Mouse (Mus musculus) megakaryocyte-erythroid progenitor cell, adult 5-6 weeks (primary cell): Measurements from ENCODE around the gene Fgd2. TPM values are rescaled to one million over a fixed set of nuclear protein-coding genes. Genes with fewer than 3 reads are reported as not detected.
A peak's percentile ranks its signal among the peaks of the same experiment; 100 is the strongest.

Source experiments
- ATAC-seq: replicated peaks from 2 replicates; pipeline ENCODE4 v1.8.0; 2016; ENCODE audit warnings: mild to moderate bottlenecking, inconsistent platforms; ENCODE audit not compliant: severe bottlenecking, poor library complexity, low FRiP score, low TSS enrichment
- total RNA-seq, 2 experiments: library from RNA; stranded (forward) in 1 of 2; stranded (reverse) in 1 of 2; fragments of 200-1000, 215-1000 nt in 1 of 2; fragments of >200 nt in 1 of 2; fragmentation: Nextera tagmentation in 1 of 2; gene quantifications; 2 replicates each; pipeline ENCODE4 v1.2.3; 2014 to 2017

Fgd2 gene
- total RNA-seq, 2 experiments from 2014 or later: 2.7 to 3.4 TPM

DNA sequence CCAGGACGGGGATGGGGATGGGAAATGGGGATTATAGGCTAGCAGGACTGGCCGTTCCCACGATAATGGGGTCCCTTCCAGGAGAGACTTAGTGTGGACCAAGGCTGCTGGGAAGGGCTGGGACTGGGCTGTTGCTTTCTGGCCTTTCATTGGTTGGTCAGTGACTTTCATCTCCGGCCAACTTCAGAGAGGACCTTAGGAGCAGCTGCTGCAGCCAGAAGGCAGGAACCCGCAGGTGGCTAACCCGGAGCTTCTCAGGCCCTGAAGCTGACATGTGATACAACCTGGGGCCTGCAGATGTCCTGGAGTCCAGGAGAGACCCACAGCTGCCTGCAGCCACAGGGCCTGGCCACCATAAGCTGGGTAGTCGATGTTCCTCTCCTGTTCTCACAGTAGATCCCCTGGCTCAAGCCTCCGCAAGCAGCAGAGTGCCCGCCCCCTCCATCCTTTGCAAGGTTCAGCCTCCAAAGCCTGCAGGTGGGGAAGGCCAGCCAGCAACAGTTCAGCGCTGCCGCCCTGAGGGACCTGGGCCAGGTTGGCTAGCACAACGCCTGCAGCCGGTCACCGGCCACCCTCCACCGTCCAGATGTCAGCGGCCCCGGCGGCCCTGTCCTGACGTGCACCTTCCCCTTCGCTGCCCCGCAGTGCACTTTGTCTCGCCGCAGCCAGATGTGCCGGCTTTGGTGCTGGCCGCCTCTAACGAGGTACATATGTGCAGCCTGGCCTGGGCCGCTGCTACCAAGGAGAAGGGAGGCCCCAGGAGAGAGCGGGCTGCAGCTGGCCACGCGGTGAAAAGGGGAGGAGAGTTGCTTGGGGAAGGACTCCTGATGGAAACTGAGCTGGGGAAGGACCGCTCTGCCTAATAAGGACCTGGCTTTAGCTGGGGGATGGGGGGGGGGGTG lies 55.3 kb downstream of the Fgd2 start:
- ATAC-seq: no peak

DNA sequence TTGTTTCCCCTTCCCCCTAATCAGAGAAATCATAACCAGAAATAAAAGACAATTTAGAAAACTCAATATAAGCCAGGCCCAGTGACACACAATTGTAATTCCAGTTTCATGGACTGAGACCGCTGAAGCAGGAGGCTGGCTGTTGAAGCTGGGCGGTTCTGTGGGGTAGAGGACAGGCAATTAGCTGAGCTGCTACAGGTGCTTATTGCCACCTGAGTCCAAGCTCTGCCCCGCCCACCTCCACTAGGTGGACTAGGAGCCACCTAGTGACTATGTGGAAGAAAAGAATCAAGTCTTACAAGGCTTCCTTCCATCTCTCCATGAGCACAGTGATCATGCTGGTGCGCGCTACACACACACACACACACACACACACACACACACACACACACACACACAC lies 56.0 kb downstream of the Fgd2 start:
- ATAC-seq: no peak

DNA sequence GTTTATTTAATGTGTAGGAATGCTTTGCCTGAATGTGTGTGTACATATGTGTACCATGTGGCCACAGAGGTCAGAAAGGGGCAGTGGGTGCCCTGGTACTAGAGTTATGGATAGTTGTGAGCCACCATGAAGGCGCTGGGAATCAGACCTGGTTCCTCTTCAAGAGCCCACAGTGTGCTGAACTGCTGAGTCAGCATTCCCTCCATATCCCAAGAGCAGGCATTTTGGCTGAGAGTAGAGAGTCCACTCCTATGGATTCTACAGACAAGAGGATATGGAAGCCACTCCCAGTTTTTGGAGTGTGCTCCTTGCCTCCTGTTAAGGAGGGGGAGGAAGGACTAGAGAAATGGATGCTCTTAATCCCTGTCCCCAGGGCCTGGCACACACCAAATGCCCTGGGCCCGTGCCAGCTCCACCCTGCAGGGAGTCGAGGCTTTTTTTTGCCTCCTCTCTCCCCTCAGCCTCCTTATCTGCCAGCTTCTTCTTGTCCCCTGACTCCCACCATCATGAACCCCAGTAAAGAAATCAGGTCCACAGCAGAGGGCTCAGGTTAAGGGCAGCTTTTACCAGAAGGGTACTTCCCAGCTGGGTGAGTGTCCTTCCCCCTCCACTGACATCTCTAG lies 58.2 kb downstream of the Fgd2 start:
- peak; percentile 38; the same call in 1 of the 2 replicates for ATAC-seq

GRCm38 (mm10) chr17:29419976-29420739 lies 59.4 kb downstream of the Fgd2 start:
- ATAC-seq: peak; percentile 76

DNA sequence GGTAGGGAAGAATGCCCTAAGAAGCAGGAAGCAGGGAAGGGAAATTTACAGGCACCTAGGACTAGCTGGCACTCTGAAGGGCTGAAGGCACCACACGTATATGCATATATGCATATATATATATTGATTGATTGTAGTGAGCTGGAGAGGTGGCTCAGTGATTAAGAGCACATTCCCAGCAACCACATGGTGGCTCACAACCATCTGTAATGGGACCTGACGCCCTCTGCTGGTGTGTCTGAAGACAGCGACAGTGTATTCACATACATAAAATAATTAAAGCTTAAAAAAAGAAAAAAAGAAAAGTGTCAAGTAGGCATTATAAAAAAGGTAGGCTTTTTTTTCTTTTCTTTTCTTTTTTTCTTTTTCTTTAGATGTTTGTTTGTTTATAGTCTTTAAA lies 60.6 kb downstream of the Fgd2 start:
- no peak for ATAC-seq

- no peak for ATAC-seq
Observed at GRCm38 (mm10) chr17:29422337-29422736, 61.6 kb downstream of the Fgd2 start.

DNA sequence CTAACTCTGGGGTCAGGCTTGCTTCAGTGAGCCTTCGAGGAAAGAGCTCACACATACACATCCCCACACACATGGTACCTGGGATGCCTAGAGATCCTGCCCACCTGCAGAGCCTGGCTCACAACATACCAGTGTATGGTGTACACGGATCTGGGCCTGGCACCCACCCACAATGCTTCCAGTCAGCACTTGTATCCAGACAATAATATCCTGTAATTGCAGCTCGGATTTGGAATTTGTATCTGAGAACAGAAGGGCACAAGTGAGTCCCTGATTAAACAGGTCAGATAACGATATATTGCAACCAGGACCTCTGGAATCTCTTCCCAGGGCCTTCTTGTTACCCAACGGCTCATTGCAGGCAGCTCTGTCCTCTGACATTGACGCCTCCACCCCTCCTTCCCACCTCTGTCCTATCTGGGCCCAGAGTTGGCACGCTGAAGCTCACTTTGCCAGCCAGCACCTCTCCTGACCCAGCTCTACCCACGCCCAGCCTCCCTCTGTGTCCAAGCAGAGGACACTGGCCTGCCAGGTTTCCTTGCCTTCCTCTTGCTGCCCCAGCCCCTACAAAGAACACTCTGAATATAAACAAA lies 62.3 kb downstream of the Fgd2 start:
- ATAC-seq: no peak

GRCm38 (mm10) chr17:29423991-29424390 lies 63.3 kb downstream of the Fgd2 start:
- no peak for ATAC-seq

- no peak for ATAC-seq
Observed at GRCm38 (mm10) chr17:29425345-29425744, 64.6 kb downstream of the Fgd2 start.

DNA sequence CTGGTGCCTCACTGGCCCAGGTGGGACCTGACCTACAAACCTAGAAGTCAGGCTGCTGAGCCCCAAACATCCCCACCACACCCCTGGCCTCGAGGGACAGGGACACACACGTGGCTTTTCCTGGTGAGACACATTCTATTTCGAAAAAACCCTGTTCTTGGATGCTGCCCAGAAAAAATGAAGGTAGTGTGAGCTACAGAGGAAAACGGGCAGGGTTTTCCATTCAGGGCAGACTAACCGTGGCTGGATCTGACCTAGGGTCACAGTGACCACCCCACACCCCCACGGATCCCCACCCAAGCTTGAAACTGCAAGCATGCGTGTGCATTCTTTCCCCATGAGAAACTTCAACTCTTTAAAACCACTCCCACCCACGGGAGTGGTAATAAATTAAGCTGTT lies 67.5 kb downstream of the Fgd2 start:
- no peak for ATAC-seq

- no peak for ATAC-seq
Observed at GRCm38 (mm10) chr17:29428826-29429225, 68.1 kb downstream of the Fgd2 start.

Other genes starting within 250 kb of the Fgd2 start
- 14.9 and 23.3 TPM in 2 replicates for gene Rab44, start 246.8 kb upstream of the Fgd2 start, total RNA-seq (2014; fragmentation: Nextera tagmentation)
- 4.1 and 23.9 TPM in 2 replicates for gene Rab44, start 246.8 kb upstream of the Fgd2 start, total RNA-seq (2017)
- 0.17 TPM in 1 of 2 replicates, not detected in the other for gene Cpne5, start 122.7 kb upstream of the Fgd2 start, total RNA-seq (2014; fragmentation: Nextera tagmentation)
- 0.38 TPM in 1 of 2 replicates, not detected in the other for gene Cpne5, start 122.7 kb upstream of the Fgd2 start, total RNA-seq (2017)
- 80.9 and 99.0 TPM in 2 replicates for gene Ppil1, start 96.7 kb upstream of the Fgd2 start, total RNA-seq (2014; fragmentation: Nextera tagmentation)
- gene Ppil1, start 96.7 kb upstream of the Fgd2 start, total RNA-seq (2017): 82.9 and 105 TPM in 2 replicates
- gene BC004004, start 92.1 kb upstream of the Fgd2 start, total RNA-seq (2014; fragmentation: Nextera tagmentation): 81.8 and 82.3 TPM in 2 replicates
- 60.4 and 66.0 TPM in 2 replicates for gene BC004004, start 92.1 kb upstream of the Fgd2 start, total RNA-seq (2017)
- 0.32 TPM in 1 of 2 replicates, not detected in the other for gene Pi16, start 43.2 kb upstream of the Fgd2 start, total RNA-seq (2014; fragmentation: Nextera tagmentation)
- gene Pi16, start 43.2 kb upstream of the Fgd2 start, total RNA-seq (2017): not detected in 2 replicates
- 86.6 and 105 TPM in 2 replicates for gene Mtch1, start 13.0 kb upstream of the Fgd2 start, total RNA-seq (2014; fragmentation: Nextera tagmentation)
- gene Mtch1, start 13.0 kb upstream of the Fgd2 start, total RNA-seq (2017): 31.9 and 32.4 TPM in 2 replicates
- gene Pim1, start 129.8 kb downstream of the Fgd2 start, total RNA-seq (2014; fragmentation: Nextera tagmentation): 33.2 and 48.8 TPM in 2 replicates
- 96.9 and 106 TPM in 2 replicates for gene Pim1, start 129.8 kb downstream of the Fgd2 start, total RNA-seq (2017)
- gene Gm17657, start 188.7 kb downstream of the Fgd2 start, total RNA-seq (2014; fragmentation: Nextera tagmentation): not detected in 2 replicates
- gene Gm17657, start 188.7 kb downstream of the Fgd2 start, total RNA-seq (2017): not detected in 2 replicates
- gene Tbc1d22b, start 188.9 kb downstream of the Fgd2 start, total RNA-seq (2014; fragmentation: Nextera tagmentation): 15.0 TPM in 2 replicates
- 3.7 and 4.6 TPM in 2 replicates for gene Tbc1d22b, start 188.9 kb downstream of the Fgd2 start, total RNA-seq (2017)
- gene Tmem217, start 191.5 kb downstream of the Fgd2 start, total RNA-seq (2014; fragmentation: Nextera tagmentation): not detected in 2 replicates
- not detected in 2 replicates for gene Tmem217, start 191.5 kb downstream of the Fgd2 start, total RNA-seq (2017)